Mouse (Mus musculus) urinary bladder, postnatal 25 days (tissue): Measurements from ENCODE around the gene Dek.

Source experiments
- DNase-seq: peaks from one replicate; pipeline ENCODE4 v3.0.0; 2022; ENCODE audit warnings: low spot score

Dek gene

DNA sequence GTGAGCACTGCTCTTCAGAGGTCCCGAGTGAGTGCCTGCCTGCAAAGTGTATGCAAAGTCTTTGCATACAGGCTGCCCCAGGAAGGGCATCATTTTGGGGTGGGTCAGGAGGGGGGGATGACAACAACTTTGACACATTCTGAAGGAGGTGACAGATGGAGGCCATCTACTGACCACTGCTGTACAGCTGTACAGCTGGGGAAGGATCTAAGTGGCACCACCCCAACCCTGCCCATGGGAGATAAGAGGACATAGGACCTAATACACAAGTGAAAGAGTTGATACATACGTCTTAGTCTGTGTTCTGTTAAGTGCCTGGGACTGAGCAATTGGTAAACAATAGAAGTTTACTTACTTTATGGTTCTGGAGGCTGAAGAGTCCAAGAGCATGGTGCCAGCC lies 3.2 kb upstream of the Dek start:
- DNase-seq = no peak

DNA sequence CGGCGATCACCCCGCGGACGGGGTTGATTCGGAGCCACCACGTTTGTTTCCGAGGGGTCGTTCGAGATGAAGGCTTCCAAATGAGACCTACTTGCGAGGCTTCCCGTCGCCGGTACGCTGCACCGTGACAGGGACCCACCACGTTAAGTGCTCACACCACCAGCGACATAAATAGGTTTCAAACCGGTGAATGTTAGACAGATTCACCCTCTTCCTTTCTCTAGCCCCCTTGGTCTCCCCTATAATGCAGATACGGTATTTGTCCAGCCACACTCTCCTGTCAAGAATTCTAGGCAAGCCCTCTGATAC lies 533 bp upstream of the Dek start:
- DNase-seq = no peak

DNA sequence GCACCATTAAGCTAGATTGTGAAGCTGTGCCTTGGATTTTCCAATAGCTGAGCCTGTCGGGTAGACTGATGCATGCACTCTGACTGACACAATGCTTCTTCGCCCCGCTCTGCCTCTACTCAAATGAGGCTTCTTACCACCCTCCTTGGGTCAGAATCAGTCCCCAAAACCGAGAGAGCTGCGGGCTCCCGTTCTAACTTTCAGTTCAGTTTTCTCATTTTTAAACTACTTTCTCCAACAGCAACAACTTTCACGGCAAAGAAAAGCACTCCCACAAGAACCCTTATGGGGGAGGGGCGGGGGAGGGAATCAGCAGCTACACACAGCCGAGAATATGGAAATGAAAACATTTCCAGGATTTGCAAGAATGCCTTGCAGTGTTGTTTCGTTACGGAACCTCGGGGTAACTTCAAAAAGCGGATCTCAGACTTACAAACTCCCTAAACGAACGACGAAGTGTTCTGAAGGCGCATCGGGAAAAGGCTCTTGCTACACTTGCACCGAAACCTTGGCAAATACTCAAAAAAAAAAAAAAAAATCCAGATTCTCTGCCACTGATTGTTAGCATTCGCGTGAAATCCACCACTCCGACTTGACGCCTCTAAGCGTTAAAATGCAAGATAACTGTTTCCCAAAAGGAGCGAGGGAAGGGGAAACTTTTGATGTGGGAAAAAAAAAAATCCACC lies 1.0 kb downstream of the Dek start:
- DNase-seq = no peak

DNA sequence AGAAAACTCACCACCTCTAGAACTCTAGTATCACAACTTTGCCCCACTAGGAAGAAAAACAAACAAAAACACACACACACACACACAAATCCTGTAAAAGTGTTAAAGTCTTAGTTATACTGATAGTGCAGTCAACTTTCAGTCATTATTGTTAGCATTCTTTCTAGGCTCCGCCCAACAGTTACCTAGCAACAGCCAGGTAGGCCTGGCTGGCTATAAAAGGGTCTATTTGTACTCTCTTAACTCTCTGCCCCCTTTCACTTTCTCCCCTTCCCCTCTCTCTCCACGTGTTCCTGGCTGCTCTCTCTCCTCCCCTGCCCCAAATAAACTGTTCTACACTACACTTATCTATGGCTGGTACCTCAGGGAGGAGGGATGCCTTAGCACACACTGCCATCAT lies 1.9 kb downstream of the Dek start:
- no peak for DNase-seq

DNA sequence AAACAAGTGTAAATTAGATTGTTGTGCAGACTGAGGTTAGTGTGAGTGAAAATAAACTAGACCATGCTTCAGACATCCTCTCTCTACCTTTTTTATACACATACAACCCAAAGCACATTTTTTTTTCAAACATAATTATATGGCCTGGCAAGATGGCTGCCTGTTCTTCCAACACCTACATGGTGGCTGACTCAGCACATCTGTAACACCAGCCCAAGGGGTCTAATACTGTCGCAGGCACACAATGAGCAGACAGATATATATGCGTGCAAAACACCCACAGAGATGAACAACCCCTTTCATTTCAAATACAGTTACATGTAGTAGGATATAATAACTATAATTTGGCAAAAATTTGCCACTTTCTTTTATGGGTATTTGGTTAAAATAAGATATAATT lies 5.4 kb downstream of the Dek start:
- DNase-seq = no peak

DNA sequence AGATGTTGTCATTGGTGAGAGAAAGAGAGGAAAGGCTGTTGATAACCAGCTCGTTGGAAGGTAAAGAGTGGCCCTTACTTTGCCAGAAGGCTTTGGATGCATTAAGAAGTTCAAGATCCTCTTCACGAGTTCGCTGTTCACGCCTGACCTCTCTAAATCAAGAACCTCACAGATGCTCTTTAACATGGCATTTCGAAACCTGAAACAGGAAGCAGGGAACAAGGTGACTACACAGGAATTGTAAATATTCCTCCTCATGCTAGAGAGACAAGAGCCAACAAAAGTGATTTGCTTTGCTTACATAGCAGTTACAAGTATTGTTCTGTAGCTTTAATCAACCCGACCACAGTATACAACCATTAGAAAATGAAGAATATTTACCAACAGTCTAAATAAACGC lies 6.7 kb downstream of the Dek start:
- no peak for DNase-seq

DNA sequence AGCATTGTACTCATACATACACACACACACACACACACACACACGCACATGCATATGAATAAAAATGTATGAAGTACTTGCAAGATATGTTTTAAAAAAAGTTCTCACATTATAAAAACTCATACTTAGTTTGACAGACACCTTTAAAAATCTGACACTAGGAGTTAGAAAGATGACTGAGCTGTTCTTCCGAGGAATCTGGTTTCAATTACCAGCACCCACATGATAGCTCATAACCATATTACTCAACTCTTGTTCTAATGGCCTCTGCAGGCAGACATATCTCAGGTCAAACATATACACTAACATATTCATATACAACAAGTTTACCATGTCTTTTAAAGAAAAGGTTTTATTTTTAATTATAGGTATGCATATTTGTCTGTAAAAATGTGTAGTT lies 9.4 kb downstream of the Dek start:
- no peak for DNase-seq

DNA sequence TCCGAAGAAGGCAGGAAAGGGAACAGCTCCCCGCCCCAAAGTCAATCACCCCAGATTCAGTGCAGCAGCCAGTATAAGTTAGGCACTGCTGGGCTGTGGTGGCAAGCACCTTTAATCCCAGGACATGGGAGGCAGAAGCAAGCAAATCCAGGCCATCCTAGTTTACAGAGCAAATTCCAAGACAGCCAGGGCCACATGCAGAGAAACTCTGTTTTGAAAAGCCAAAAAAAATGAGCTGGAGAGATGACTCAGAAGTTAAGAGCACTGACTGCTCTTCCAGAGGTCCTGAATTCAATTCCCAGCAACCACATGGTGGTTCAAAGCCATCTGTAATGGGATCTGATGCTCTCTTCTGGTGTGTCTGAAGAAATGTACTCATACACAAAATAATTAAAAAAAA lies 12.2 kb downstream of the Dek start:
- no peak for DNase-seq

DNA sequence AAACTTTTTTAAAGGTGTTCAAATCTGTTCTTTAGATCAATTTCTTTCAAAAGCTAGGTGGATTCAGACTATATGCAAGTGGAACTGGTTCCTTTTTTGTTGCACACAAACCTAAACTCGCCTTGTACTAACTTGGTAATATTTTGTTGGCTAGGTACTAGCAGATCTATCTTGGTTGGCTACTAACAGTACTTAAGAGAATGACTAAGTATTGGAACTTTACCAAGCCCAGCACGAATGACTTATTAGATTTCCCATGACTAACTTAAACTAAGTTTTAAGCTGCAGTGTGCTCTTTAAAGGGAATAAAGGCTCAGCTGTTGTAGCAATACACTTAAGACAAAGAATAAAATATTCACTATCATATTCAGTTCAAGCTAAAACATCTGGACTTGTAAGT lies 16.7 kb downstream of the Dek start:
- DNase-seq = no peak

DNA sequence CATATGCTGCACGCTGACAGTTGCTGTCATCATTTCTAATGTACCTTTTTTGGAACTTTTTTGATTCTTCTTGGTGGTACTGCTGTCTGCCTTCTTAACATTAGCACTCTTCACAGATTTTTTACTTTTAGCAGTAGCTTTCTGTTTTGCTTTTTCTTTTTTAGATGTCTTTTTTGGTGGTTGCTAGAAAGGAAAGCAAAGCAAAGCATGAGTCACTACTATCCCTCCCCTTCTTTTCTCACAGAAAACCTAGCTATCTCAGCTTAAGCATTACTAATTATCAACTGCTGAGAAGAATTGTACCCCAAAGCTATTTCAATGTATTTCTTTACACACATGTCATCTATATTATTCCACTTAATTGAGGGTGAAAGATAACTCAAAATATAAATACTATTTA lies 17.6 kb downstream of the Dek start:
- DNase-seq = no peak

DNA sequence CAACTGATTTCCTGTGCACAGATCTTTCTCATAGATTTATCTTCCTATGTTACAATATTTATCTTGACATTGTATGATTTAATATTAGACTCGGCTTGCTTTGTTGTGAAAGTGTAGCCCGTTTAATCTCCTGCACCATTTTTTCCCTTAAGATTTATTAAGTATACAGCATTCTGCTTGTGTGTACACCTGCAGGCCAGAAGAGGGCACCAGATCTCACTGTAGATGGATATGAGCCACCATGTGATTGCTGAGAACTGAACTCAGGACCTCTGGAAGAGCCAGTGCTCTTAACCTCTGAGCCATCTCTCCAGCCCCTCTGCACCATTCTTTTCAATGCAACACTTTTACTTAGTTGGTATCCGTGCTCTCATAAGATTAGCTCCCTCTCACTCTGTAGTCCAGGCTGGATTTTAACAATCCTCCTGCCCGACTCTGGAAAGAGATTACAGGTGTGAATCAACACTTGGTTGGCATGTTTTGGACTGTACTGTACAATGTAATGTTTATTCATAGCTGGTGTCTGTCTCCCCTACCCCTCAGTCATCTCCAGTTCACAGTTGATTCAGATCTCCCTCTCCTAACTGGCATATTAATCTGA lies 25.0 kb downstream of the Dek start:
- no peak for DNase-seq

DNA sequence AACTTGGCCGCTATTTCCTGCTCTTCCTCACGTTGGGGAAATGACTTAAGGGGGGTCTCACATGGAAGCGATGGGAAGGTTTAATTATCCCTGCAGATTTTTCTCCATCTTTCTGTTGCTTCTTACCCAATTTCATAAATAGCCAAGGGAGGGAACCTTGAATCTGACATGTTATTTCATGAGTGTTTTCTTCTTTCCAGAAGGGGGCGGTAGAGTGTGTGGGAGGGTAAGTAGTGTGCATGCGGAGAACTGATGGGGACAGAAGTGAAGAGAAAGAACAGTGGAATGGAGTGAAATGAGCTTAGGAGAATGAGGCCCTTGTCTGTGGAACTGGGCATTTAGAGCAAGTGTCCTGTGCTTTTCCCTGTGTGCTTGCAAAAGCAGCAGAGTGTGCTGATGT lies 27.2 kb downstream of the Dek start:
- DNase-seq = no peak

DNA sequence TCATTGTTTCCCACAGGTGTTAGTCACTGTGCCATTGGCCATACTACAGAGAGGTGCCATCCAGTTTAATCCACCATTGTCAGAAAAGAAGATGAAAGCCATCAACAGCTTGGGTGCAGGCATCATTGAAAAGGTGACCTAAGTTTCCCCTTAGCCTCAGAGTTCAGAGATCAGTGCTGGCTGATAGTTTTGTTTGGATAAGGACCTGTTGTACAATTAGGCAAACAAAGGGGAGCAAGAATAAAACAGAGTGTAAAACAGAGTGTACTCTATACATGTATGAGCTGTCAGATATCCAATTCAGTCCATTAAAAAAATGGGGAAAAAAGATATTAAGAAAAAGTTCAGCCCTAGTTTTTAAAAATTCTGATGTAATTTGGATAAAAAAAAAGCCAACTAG lies 28.6 kb downstream of the Dek start:
- no peak for DNase-seq

DNA sequence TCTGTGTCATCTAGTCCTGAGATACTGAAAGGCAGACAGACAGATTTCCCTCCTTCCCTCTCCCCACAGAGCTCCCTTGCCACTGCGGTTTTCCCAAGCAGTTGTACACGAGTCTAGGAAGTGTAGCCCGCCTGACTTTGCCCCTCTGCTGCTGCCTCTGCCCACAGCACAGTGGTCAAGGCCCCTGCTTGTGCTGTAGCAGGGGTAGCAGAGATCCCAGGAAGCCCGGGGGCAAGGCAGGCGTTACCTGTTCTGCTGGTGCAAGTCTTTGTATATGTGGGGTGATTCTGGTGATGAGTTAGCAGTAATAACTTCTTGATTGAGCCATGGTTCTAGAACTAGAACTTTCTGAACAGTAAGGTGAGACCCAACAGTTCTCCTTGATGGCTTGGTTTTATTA lies 29.8 kb downstream of the Dek start:
- DNase-seq = no peak

DNA sequence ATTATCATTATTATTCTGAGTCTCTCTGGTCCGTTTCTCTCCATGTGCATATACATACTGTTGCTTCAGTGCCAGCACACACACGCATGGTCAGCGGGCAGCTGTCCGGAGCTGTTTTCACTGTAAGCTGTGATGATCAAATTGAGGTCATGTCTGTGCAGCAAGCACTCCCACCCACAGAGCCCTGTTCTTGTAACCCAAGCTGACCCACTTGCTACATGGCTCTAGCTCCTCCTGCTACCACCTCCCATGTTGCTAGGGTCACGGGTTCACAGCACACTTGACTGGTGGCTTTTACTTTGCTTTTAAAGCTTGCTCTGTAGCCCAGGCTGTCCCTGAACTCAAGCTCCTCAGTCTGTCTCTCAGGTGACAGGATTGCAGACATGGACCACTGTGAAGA lies 33.5 kb downstream of the Dek start:
- no peak for DNase-seq

DNA sequence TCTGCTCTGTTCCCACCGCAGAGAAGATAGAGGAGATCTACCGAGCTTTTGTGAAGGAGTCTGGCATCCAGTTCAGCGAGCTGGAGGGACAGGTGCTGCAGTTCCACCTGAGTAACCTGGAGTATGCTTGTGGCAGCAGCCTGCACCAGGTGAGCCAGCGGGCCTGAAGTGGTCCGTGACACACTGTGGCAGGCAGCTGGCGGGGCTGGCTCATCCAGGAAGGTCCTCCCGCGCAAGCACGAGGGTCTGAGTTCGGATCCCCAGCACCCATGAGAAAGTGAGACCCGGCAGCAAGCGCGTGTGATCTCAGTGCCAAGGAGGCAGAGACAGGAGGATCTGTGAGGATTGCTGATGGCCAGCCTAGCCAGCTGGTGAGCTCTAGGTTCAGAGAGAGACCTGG lies 34.1 kb downstream of the Dek start:
- no peak for DNase-seq

DNA sequence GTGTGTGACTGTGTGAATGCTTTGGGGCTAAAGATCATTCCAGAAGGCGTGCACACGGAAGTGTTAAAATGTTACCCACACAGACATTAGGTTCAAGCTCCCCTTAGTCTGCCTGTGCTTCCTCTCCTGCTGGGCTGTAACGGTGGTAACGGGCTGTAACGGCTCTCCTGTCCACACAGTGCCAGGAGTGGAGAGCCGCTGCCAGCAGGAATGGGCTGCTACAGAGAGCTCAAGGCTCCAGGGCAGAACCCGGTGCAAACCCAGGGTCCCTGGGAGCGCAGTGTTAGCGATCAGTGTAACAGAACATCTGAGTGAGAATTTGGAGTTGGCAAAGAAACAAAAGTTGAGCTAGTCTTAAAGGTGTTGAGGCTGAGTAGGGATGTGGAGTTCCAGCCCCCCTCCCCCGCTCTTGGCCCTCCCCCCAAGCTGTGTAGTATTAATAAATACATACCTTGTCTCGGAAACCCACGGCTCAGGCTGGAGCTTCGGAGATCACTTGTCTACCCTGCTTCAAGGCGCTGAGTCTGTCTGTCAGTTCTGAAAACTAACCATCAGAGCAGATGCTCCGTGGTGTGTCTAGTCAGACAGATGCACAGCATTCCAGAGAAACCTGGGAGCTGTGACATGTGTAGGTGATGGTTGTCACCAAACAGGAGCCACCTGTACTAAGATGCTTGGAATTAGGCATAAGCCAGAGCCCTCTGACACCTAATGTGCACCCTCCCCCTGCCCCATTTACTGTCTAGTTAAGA lies 35.5 kb downstream of the Dek start:
- DNase-seq = no peak

DNA sequence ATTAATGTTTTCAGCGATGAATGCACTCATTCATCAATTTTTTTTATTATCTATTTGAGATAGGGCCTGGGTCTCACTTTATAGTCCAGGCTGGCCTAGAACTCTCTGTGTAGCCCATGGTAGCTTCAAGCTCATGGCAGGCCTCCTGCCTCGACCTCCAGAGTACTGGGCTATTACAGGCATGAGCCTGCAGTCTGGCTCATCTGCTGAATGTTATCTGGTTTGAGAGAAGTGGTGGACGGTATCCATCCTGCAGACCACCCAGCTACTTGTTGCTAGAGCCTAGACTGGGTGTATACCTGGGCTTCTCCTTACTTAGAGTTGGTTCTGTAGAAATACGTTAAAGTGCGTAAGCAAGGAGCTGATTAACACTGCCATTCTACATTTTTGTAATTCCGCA lies 39.0 kb downstream of the Dek start:
- DNase-seq = no peak

DNA sequence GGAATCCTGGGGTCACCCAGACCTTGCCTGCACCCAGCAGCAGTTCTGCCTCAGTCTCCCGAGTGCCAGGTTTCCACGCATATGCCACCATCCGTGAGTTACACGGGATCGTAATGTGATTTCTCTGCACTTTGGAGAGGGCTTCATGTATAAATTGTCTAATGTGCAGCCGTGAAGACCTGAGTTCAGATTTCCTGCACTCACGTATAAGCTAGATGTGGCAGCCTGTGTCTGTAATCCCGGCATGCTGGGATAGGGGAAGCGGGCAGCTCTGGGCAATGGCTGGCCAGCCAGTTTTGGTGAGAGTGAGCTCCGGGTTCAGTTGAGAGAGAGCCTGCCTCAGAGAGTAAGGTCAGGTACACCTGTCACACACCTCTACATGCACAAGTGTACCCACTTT lies 39.5 kb downstream of the Dek start:
- DNase-seq = no peak

DNA sequence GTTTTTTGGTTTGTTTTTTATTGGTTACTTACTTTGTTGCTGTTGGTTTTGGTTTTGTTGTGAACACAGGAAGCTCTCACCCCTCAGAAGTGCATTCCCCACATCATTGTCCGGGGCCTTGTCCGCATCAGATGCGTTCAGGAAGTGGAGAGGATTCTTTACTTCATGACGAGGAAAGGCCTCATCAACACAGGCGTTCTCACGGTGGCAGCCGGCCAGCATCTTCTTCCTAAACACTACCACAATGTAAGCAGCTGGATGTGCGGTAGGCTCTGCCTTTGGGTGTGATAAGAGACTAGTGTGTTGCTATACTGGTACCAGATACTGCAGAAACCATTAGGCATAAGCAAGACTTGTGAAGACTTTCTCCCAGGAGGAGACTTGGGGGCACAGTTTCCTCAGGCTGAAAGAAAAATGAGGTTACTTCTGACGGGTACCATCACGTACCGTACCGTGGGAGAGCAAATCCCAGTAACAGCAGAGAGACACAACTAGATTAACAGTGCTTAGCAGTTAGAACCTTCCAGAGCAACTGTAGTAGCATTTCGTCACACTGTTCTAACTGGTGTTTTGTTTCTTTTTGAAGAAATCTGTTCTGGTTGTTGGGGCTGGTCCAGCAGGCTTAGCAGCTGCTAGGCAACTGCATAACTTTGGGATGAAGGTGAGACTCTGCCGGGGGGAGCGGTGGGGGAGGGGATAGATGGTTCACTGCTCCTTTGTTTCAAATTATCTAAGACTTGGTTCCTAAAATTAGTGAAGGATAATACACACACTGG lies 41.8 kb downstream of the Dek start:
- no peak for DNase-seq

DNA sequence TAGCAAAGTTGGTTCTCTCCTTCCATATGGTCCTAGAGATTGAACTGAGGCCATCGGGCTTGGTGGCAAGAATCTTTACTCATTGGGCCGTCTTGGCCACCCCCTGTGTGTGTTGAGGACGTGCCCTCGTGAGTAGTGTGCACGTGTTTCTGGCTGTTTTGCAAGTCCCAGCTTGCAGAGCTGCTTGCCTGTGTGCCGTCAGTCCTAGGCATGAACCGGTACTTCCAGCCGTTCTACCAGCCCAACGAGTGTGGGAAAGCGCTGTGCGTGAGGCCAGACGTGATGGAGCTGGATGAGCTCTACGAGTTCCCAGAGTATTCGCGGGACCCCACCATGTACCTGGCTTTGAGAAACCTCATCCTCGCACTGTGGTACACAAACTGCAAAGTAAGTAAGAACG lies 43.2 kb downstream of the Dek start:
- peak; percentile 36 for DNase-seq

DNA sequence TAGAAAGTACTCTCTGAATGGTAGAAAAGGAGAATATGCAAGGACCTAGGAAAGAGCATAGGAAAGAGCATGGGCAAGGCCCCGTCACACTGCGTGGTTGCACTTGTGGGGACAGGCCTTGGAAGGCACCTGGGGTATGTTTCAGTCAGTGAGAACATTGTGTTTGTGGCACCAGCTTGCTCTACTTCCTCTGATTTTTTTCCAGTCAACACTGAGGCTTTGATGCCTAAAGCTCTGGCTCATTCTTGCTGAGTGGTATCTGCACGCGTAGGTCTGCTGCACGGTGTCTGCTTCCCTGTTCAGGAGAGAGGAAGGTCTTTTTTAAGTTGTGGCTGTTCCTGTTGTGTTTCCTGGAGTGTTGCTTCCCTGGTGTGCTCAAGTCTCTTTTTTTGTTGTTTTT lies 49.2 kb downstream of the Dek start:
- DNase-seq = no peak

DNA sequence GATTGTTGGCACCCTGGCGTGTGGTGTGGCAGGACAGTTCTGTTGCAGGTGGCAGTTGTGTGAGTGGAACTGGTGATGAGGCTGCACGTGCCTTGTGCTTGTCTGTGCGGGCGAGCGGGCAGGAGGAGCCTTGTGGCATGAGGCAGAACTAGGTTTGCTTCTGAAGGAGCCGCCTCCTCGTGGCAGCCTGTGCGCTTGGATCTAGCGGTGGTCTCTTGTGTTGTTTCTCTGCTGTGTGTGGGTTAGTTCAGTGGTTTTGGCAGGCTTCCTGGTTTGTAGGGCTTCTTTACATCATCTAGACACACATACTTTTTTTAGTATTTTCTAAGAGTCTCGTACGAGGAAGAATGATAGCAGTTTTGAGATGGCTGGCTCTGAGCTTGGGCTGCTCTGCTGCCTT lies 49.9 kb downstream of the Dek start:
- DNase-seq = no peak
